In the genomic region with DNA sequence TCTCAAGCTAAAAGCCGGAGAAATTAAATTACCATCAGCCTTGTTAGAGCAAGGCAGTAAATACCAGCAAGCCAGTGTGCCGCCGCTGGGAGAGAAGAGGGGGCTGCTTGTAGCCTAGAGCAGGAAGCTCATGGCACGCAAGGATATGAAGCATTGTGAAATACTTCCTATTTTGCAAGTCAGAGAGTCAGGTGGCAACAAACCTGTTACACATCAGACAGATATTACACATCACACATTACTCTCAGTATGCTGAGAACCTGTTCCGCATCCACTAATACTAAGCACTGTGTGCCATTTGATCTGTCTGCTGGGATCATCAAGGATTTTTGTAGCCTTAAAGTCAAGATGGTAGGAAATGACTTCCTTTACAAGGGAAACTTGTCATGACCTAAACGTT, we compare ENCODE assay signal across 19 mouse cellular contexts. TPM values are rescaled to one million over a fixed set of nuclear protein-coding genes. Genes with fewer than 3 reads are reported as not detected.
DNase-seq lines count a peak whose midpoint lies in the region; ATAC-seq and TF ChIP-seq lines count a peak whose summit lies in the region.
"Had no signal": no experiment of that assay in that cellular context is flagged by ENCODE, and none has a peak within 500 bp of the region (broad histone marks: within the 10 kb centered on the region; RNA-seq: fewer than 3 reads in every experiment).

No protein-coding gene starts in this region.

- TF ChIP-seq CTCF in gastrocnemius, adult 2 months (IDR thresholded peaks at IDR 0.05) = no peak

- peak; percentile 54 for DNase-seq in heart, adult 11 months
- no peak for DNase-seq in heart, postnatal 36 days
- peak; percentile 77 for DNase-seq in 416B (ENCODE audit: low read depth)
- DNase-seq in kidney, postnatal 4 days = no peak
- no peak for DNase-seq in kidney, postnatal 25 days
- no peak for DNase-seq in gastrocnemius, adult 2 months
- DNase-seq: adrenal gland, postnatal 14 days; cerebellum, adult 2 months; cerebellum, postnatal 14 days; gastrocnemius, postnatal 10 days had no signal

- no peak overlapping the region for H3K4me3 ChIP-seq in gastrocnemius, adult 2 months
- H3K4me3 ChIP-seq: embryonic facial prominence, embryonic 12.5 days; forebrain, embryonic 15.5 days; heart, embryonic 12.5 days; hindbrain, embryonic 12.5 days had no signal

- peak; percentile 68 for ATAC-seq in common myeloid progenitor, adult 5-6 weeks (replicated peaks; ENCODE audit: low read depth, poor library complexity, severe bottlenecking)
- ATAC-seq in megakaryocyte, adult 5-6 weeks (ENCODE audit: poor library complexity, severe bottlenecking) = peak; percentile 85
- ATAC-seq: activated CD4-positive, CD25-positive, alpha-beta regulatory T cell, adult 4 months; forebrain, embryonic 15.5 days; hindbrain, embryonic 16.5 days; Patski had no signal

- intact Hi-C loops in heart, postnatal 36 days (cut with DNase I) = no loop called here
- intact Hi-C loops in gastrocnemius, adult 2 months (cut with DNase I) = no loop called here

- no peak overlapping the region for H3K27ac ChIP-seq in gastrocnemius, adult 2 months
- H3K27ac ChIP-seq: embryonic facial prominence, embryonic 12.5 days; forebrain, embryonic 15.5 days; hindbrain, embryonic 12.5 days had no signal

RNA-seq across cellular contexts. Expression of gene Cdca7, which starts 33.1 kb away (rescaled TPM):
- 1 to 10 TPM; 1.9 to 2.0 TPM for total RNA-seq in heart, postnatal 36 days (2021)
- total RNA-seq in common myeloid progenitor, adult 5-6 weeks (2017) = 211 and 224 TPM in 2 replicates
- total RNA-seq in megakaryocyte, adult 5-6 weeks (2015) = 52.0 and 52.5 TPM in 2 replicates
- total RNA-seq in megakaryocyte, adult 5-6 weeks (2017) = 75.3 and 75.8 TPM in 2 replicates
- under 1 TPM; 0.36 to 0.99 TPM for total RNA-seq in gastrocnemius, adult 2 months (2021)

Comparison
In these comparisons a context has a peak if more than half of its experiments do, and no peak if none do; other contexts are left out.
1. DNase-seq: peak in heart, adult 11 months (single experiment) and 416B (single experiment); none in heart, postnatal 36 days (0 of 2), kidney, postnatal 4 days (0 of 2), kidney, postnatal 25 days (0 of 2) and gastrocnemius, adult 2 months (single experiment).
2. RNA of gene Cdca7, which starts 33.1 kb away (total RNA-seq): 211 to 224 TPM in common myeloid progenitor, adult 5-6 weeks and 52.0 to 75.8 TPM in megakaryocyte, adult 5-6 weeks; 1.9 to 2.0 TPM in heart, postnatal 36 days and 0.36 to 0.99 TPM in gastrocnemius, adult 2 months; every median in the first group is over 10 times any median in the second.